Mouse (Mus musculus) left cerebral cortex, adult 2 months (tissue): ENCODE measurements around the gene Eml1. TPM values are rescaled to one million over a fixed set of nuclear protein-coding genes. Genes with fewer than 3 reads are reported as not detected.

Experiments
- DNase-seq, 2 experiments: peaks; one replicate each; pipeline ENCODE4 v3.0.0; 2021 to 2022; ENCODE audit warnings: low spot score in 2 of 2, mixed read lengths in 1 of 2; ENCODE audit errors: extremely low spot score in 1 of 2
- H3K27ac ChIP-seq: fragments of 200-600 bp; 2 replicates; pipeline ENCODE4 v1.8.1; 2022
- H3K4me3 ChIP-seq: fragments of 200-600 bp; 2 replicates; pipeline ENCODE4 v1.8.1; 2022
- CTCF ChIP-seq: fragments of 200-600 bp; IDR thresholded peaks from 2 replicates; pipeline ENCODE4 v1.8.1; 2022; ENCODE audit warnings: antibody characterized with exemption, mild to moderate bottlenecking, moderate library complexity
- intact Hi-C: fragments of 180-260 bp; cut with DNase I; formaldehyde crosslinking; loops from one replicate; pipeline ENCODE4 v1.15.1; 2025
- total RNA-seq, 2 experiments: library from RNA; stranded (reverse); gene quantifications; 2 replicates each; pipeline ENCODE4 v1.2.3; 2021

Gene Eml1
- total RNA-seq, 2 experiments from 2014 or later: 65.7 to 68.2 TPM

- TF ChIP-seq CTCF: no peak
- intact Hi-C loops: no loop called here
- no peak overlapping the region for H3K27ac ChIP-seq
Measured at GRCm38 (mm10) chr12:108378379-108379133, 7.8 kb downstream of the Eml1 start.

GRCm38 (mm10) chr12:108386476-108387232 is 15.9 kb downstream of the Eml1 start:
- Histone ChIP-seq H3K4me3 (no peak overlapping the region), H3K27ac (no peak overlapping the region)
- intact Hi-C loops: no loop called here
- no peak for DNase-seq
- no peak for TF ChIP-seq CTCF

More at GRCm38 (mm10) chr12:108378379-108379133, 7.8 kb downstream of the Eml1 start:
- DNase-seq: no peak
- H3K4me3 ChIP-seq: no peak overlapping the region

- no peak for DNase-seq
- intact Hi-C loops: no loop called here
- no peak overlapping the region for H3K4me3 ChIP-seq
- no peak overlapping the region for H3K27ac ChIP-seq
- TF ChIP-seq CTCF: no peak
Measured at GRCm38 (mm10) chr12:108389718-108390117, 19.0 kb downstream of the Eml1 start.

- intact Hi-C loops: no loop called here
- no peak overlapping the region; the same call in 1 of the 2 replicates for H3K27ac ChIP-seq
Measured at GRCm38 (mm10) chr12:108392254-108393044, 21.7 kb downstream of the Eml1 start.

GRCm38 (mm10) chr12:108393082-108393481 is 22.3 kb downstream of the Eml1 start:
- H3K4me3 ChIP-seq: no peak overlapping the region
- TF ChIP-seq CTCF: no peak
- H3K27ac ChIP-seq: peak overlapping the region; percentile 0; the same call in 1 of the 2 replicates
- intact Hi-C loops: no loop called here
- DNase-seq: no peak

More at GRCm38 (mm10) chr12:108392254-108393044, 21.7 kb downstream of the Eml1 start:
- H3K4me3 ChIP-seq: no peak overlapping the region
- no peak for TF ChIP-seq CTCF
- no peak for DNase-seq

GRCm38 (mm10) chr12:108393637-108394036 is 22.9 kb downstream of the Eml1 start:
- intact Hi-C loops: no loop called here
- peak overlapping the region; percentile 0; the same call in 1 of the 2 replicates for H3K27ac ChIP-seq
- DNase-seq: peak in 1 of 2 experiments; percentile 46
- TF ChIP-seq CTCF: no peak
- H3K4me3 ChIP-seq: no peak overlapping the region

- no peak for TF ChIP-seq CTCF
- intact Hi-C loops: no loop called here
- Histone ChIP-seq H3K4me3 (no peak overlapping the region), H3K27ac (peak overlapping the region; percentile 86)
- DNase-seq: no peak
Measured at GRCm38 (mm10) chr12:108394534-108395284, 24.0 kb downstream of the Eml1 start.

- Histone ChIP-seq H3K4me3 (no peak overlapping the region), H3K27ac (peak overlapping the region; percentile 86)
- no peak for DNase-seq
- intact Hi-C loops: no loop called here
- no peak for TF ChIP-seq CTCF
Measured at GRCm38 (mm10) chr12:108395285-108395660, 24.5 kb downstream of the Eml1 start.

- H3K4me3 ChIP-seq: no peak overlapping the region
- H3K27ac ChIP-seq: peak overlapping the region; percentile 86
- intact Hi-C loops: loop anchor here (1.0 kb wide), 1 partner anchor 24 kb away; no protein-coding TSS in a partner anchor
- peak; percentile 54 to 59 for DNase-seq
- no peak for TF ChIP-seq CTCF
Measured at GRCm38 (mm10) chr12:108396081-108396947, 25.6 kb downstream of the Eml1 start.

GRCm38 (mm10) chr12:108398681-108399080 is 27.9 kb downstream of the Eml1 start:
- no peak overlapping the region for H3K27ac ChIP-seq
- H3K4me3 ChIP-seq: no peak overlapping the region
- DNase-seq: no peak
- TF ChIP-seq CTCF: no peak
- intact Hi-C loops: no loop called here
